Mouse (Mus musculus): ENCODE measurements around the gene Spop.

Spop gene

GRCm38 (mm10) chr11:95420880-95421435, 7.1 kb downstream of the Spop start:
- DNase-seq: no peak

GRCm38 (mm10) chr11:95423505-95423904, 9.6 kb downstream of the Spop start:
- DNase-seq: no peak

- DNase-seq: no peak
Measured at GRCm38 (mm10) chr11:95431344-95431743, 17.5 kb downstream of the Spop start.

GRCm38 (mm10) chr11:95432194-95432593, 18.3 kb downstream of the Spop start:
- DNase-seq: peak; percentile 33 to 44

GRCm38 (mm10) chr11:95445371-95445770, 31.5 kb downstream of the Spop start:
- DNase-seq: no peak

GRCm38 (mm10) chr11:95446580-95447305, 32.9 kb downstream of the Spop start:
- DNase-seq: no peak

- no peak for DNase-seq
Measured at GRCm38 (mm10) chr11:95448346-95448745, 34.5 kb downstream of the Spop start.

GRCm38 (mm10) chr11:95455331-95455730, 41.5 kb downstream of the Spop start:
- DNase-seq: no peak

- DNase-seq: no peak
Measured at GRCm38 (mm10) chr11:95460872-95461271, 47.0 kb downstream of the Spop start.

- DNase-seq: no peak
Measured at GRCm38 (mm10) chr11:95462168-95462567, 48.3 kb downstream of the Spop start.

GRCm38 (mm10) chr11:95467731-95468130, 53.9 kb downstream of the Spop start:
- no peak for DNase-seq

- DNase-seq: no peak
Measured at GRCm38 (mm10) chr11:95472942-95473341, 59.1 kb downstream of the Spop start.

- no peak for DNase-seq
Measured at GRCm38 (mm10) chr11:95473456-95473855, 59.6 kb downstream of the Spop start.

- DNase-seq: no peak
Measured at GRCm38 (mm10) chr11:95476323-95476722, 62.4 kb downstream of the Spop start.

- DNase-seq: no peak
Measured at GRCm38 (mm10) chr11:95479458-95479857, 65.6 kb downstream of the Spop start.

GRCm38 (mm10) chr11:95480662-95481061, 66.8 kb downstream of the Spop start:
- no peak for DNase-seq

GRCm38 (mm10) chr11:95485634-95486033, 71.8 kb downstream of the Spop start:
- DNase-seq: no peak

- no peak for DNase-seq
Measured at GRCm38 (mm10) chr11:95487237-95487636, 73.4 kb downstream of the Spop start.

- DNase-seq: no peak
Measured at GRCm38 (mm10) chr11:95490104-95490503, 76.2 kb downstream of the Spop start.

- no peak for DNase-seq
Measured at GRCm38 (mm10) chr11:95492256-95492655, 78.4 kb downstream of the Spop start.

- DNase-seq: no peak
Measured at GRCm38 (mm10) chr11:95493010-95493409, 79.1 kb downstream of the Spop start.

- DNase-seq: no peak
Measured at GRCm38 (mm10) chr11:95493950-95494349, 80.1 kb downstream of the Spop start.

- no peak for DNase-seq
Measured at GRCm38 (mm10) chr11:95494374-95494773, 80.5 kb downstream of the Spop start.

GRCm38 (mm10) chr11:95495883-95496282, 82.0 kb downstream of the Spop start:
- DNase-seq: no peak

- DNase-seq: peak in 1 of 2 experiments; percentile 18
Measured at GRCm38 (mm10) chr11:95497921-95498320, 84.0 kb downstream of the Spop start.
